Mouse (Mus musculus): ENCODE measurements around the gene Olfr1469. TPM values are rescaled to one million over a fixed set of nuclear protein-coding genes. Genes with fewer than 3 reads are reported as not detected.
"Not testable (repeated sequence)": the region's sequence is repeated elsewhere in the genome, so short reads cannot be mapped to it uniquely, and the experiment has no call there.

Olfr1469 gene
- total RNA-seq (2014; rRNA removed) (not detected in 2 replicates), polyA plus RNA-seq (2015; fragmentation: Nextera tagmentation; extraction: Ambion mirVana) (not detected in 2 replicates)

DNA sequence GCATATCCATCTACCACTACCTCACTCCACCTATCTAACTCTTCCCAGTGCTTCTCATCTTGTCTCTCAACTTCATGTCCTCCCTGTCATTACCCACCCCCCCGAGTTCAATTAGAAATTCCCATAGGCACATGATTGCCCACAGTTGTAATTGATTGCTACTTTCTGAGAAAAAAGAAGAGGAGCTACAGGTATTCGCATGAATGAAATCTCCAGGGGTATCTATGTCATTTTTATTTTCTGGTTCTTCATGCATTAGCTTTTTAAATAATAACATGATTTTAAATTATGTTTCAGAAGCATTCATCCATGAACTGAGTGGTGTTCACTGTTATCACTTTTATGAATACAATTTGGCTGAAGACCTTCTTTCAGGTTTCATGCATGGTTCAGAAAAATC lies at the start of gene Olfr1469:
Gene Olfr1469, plus strand, starts transcription at position 301 of the 400 bp plus-strand sequence.
- no peak within 1 kb of the TSS for H3K27ac ChIP-seq (ENCODE audit: low read depth, low read length)
- H3K36me3 ChIP-seq (ENCODE audit: insufficient read depth, low read length) = no peaks in the 10 kb centered on the region
- peaks cover 2% of the 10 kb centered on the region; the same call in 1 of the 2 replicates for H3K9me3 ChIP-seq (ENCODE audit: low read length)
- no peak within 1 kb of the TSS for H3K9ac ChIP-seq (replicated peaks; ENCODE audit: low read length, poor library complexity, severe bottlenecking)
- H3K4me1 ChIP-seq (ENCODE audit: insufficient read depth, low read length) = no peaks in the 10 kb centered on the region
- 71% methylated on average over 2 of the region's 2 CpGs for WGBS
- H3K4me3 ChIP-seq (ENCODE audit: low read depth, low read length) = no peak within 1 kb of the TSS
- ATAC-seq (ENCODE audit: low FRiP score) (no peak), DNase-seq (ENCODE audit: low spot score) (no peak)
- TF ChIP-seq CTCF (IDR thresholded peaks at IDR 0.05) = no peak
- H3K27me3 ChIP-seq (ENCODE audit: insufficient read depth, low read length) = no peaks in the 10 kb centered on the region
- H3K4me2 ChIP-seq (ENCODE audit: low read depth, low read length, poor library complexity, severe bottlenecking) = no peak within 1 kb of the TSS

DNA sequence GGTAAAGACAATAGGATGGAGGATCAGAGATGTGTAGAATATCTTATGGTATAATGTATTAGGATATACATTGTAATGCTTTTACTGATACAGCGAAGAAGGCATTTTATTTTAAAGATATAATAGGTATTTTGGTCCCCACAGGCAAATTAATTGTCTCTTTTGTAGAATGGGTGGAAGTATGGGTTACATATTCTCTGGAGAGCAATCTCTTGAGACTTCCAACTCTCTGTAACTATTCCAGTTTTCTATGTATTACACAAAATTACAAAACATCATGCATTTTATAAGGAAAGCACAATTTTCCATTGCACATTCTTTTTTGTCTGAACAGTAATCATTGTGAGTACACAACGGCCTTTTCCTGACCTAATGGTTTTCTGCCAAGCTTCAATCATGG lies 45.7 kb upstream of the Olfr1469 start, which contains the start of gene Olfr1467:
Gene Olfr1467, plus strand, starts transcription at position 301 of the 400 bp plus-strand sequence.
- Histone ChIP-seq H3K9me3 (ENCODE audit: low read length) (no peaks in the 10 kb centered on the region; the same call in 1 of the 2 replicates), H3K4me3 (ENCODE audit: low read depth, low read length) (no peak within 1 kb of the TSS), H3K27me3 (ENCODE audit: insufficient read depth, low read length) (no peaks in the 10 kb centered on the region), H3K36me3 (ENCODE audit: insufficient read depth, low read length) (no peaks in the 10 kb centered on the region), H3K4me1 (ENCODE audit: insufficient read depth, low read length) (no peaks in the 10 kb centered on the region), H3K4me2 (ENCODE audit: low read depth, low read length, poor library complexity, severe bottlenecking) (no peak within 1 kb of the TSS), H3K27ac (ENCODE audit: low read depth, low read length) (no peak within 1 kb of the TSS), H3K9ac (replicated peaks; ENCODE audit: low read length, poor library complexity, severe bottlenecking) (no peak within 1 kb of the TSS)
- ATAC-seq (ENCODE audit: low FRiP score) (no peak), DNase-seq (ENCODE audit: low spot score) (no peak)
- no peak for TF ChIP-seq CTCF (IDR thresholded peaks at IDR 0.05)
- 69% methylated on average over 2 of the region's 2 CpGs for WGBS

GRCm38 (mm10) chr19:13443109-13443508 lies 35.5 kb downstream of the Olfr1469 start, which contains the start of gene Olfr1471:
Gene Olfr1471, plus strand, starts transcription at chr19:13443409.
- not testable (repeated sequence) for H3K4me3 ChIP-seq (ENCODE audit: low read depth, low read length); H3K4me2 ChIP-seq (ENCODE audit: low read depth, low read length, poor library complexity, severe bottlenecking); H3K27ac ChIP-seq (ENCODE audit: low read depth, low read length); H3K9me3 ChIP-seq (ENCODE audit: low read length); H3K27me3 ChIP-seq (ENCODE audit: insufficient read depth, low read length); ATAC-seq (ENCODE audit: low FRiP score); H3K9ac ChIP-seq (replicated peaks; ENCODE audit: low read length, poor library complexity, severe bottlenecking); H3K4me1 ChIP-seq (ENCODE audit: insufficient read depth, low read length); DNase-seq (ENCODE audit: low spot score); H3K36me3 ChIP-seq (ENCODE audit: insufficient read depth, low read length)
- 68% methylated on average over 2 of the region's 2 CpGs for WGBS

GRCm38 (mm10) chr19:13455986-13456385 lies 48.3 kb downstream of the Olfr1469 start, which contains the start of gene Olfr1472:
Gene Olfr1472, minus strand, starts transcription at chr19:13456086.
- WGBS = 78% methylated on average over 1 of the region's 1 CpGs

More at GRCm38 (mm10) chr19:13455986-13456385, 48.3 kb downstream of the Olfr1469 start, which contains the start of gene Olfr1472:
- Histone ChIP-seq H3K4me2 (ENCODE audit: low read depth, low read length, poor library complexity, severe bottlenecking) (no peak within 1 kb of the TSS), H3K9me3 (ENCODE audit: low read length) (0 out of 2 replicates have a peak, but pooled peaks cover 4% of the 10 kb centered on the region), H3K4me1 (ENCODE audit: insufficient read depth, low read length) (no peaks in the 10 kb centered on the region), H3K27me3 (ENCODE audit: insufficient read depth, low read length) (no peaks in the 10 kb centered on the region), H3K27ac (ENCODE audit: low read depth, low read length) (no peak within 1 kb of the TSS), H3K4me3 (ENCODE audit: low read depth, low read length) (no peak within 1 kb of the TSS), H3K36me3 (ENCODE audit: insufficient read depth, low read length) (no peaks in the 10 kb centered on the region), H3K9ac (replicated peaks; ENCODE audit: low read length, poor library complexity, severe bottlenecking) (no peak within 1 kb of the TSS)
- TF ChIP-seq CTCF (IDR thresholded peaks at IDR 0.05) = no peak
- ATAC-seq (ENCODE audit: low FRiP score) = no peak
- no peak for DNase-seq (ENCODE audit: low spot score)

Other genes with a start within 250 kb of the Olfr1469 start
- not detected in 2 replicates for gene Olfr1461, start 244.8 kb upstream of the Olfr1469 start, total RNA-seq (2014; rRNA removed)
- not detected in 2 replicates for gene Olfr1461, start 244.8 kb upstream of the Olfr1469 start, polyA plus RNA-seq (2015; fragmentation: Nextera tagmentation; extraction: Ambion mirVana)
- gene Olfr1462, start 222.1 kb upstream of the Olfr1469 start, total RNA-seq (2014; rRNA removed) = not detected in 2 replicates
- gene Olfr1462, start 222.1 kb upstream of the Olfr1469 start, polyA plus RNA-seq (2015; fragmentation: Nextera tagmentation; extraction: Ambion mirVana) = not detected in 2 replicates
- not detected in 2 replicates for gene Olfr1463, start 176.5 kb upstream of the Olfr1469 start, total RNA-seq (2014; rRNA removed)
- not detected in 2 replicates for gene Olfr1463, start 176.5 kb upstream of the Olfr1469 start, polyA plus RNA-seq (2015; fragmentation: Nextera tagmentation; extraction: Ambion mirVana)
- gene Olfr1465, start 92.3 kb upstream of the Olfr1469 start, total RNA-seq (2014; rRNA removed) = not detected in 2 replicates
- not detected in 2 replicates for gene Olfr1465, start 92.3 kb upstream of the Olfr1469 start, polyA plus RNA-seq (2015; fragmentation: Nextera tagmentation; extraction: Ambion mirVana)
- not detected in 2 replicates for gene Olfr1466, start 69.0 kb upstream of the Olfr1469 start, total RNA-seq (2014; rRNA removed)
- gene Olfr1466, start 69.0 kb upstream of the Olfr1469 start, polyA plus RNA-seq (2015; fragmentation: Nextera tagmentation; extraction: Ambion mirVana) = not detected in 2 replicates
- not detected in 2 replicates for gene Olfr1467, start 45.6 kb upstream of the Olfr1469 start, total RNA-seq (2014; rRNA removed)
- not detected in 2 replicates for gene Olfr1467, start 45.6 kb upstream of the Olfr1469 start, polyA plus RNA-seq (2015; fragmentation: Nextera tagmentation; extraction: Ambion mirVana)
- not detected in 2 replicates for gene Olfr1471, start 35.6 kb downstream of the Olfr1469 start, total RNA-seq (2014; rRNA removed)
- gene Olfr1471, start 35.6 kb downstream of the Olfr1469 start, polyA plus RNA-seq (2015; fragmentation: Nextera tagmentation; extraction: Ambion mirVana) = not detected in 2 replicates
- not detected in 2 replicates for gene Olfr1472, start 48.2 kb downstream of the Olfr1469 start, total RNA-seq (2014; rRNA removed)
- not detected in 2 replicates for gene Olfr1472, start 48.2 kb downstream of the Olfr1469 start, polyA plus RNA-seq (2015; fragmentation: Nextera tagmentation; extraction: Ambion mirVana)
- not detected in 2 replicates for gene Olfr1474, start 61.7 kb downstream of the Olfr1469 start, total RNA-seq (2014; rRNA removed)
- gene Olfr1474, start 61.7 kb downstream of the Olfr1469 start, polyA plus RNA-seq (2015; fragmentation: Nextera tagmentation; extraction: Ambion mirVana) = not detected in 2 replicates
- not detected in 2 replicates for gene Olfr1475, start 72.3 kb downstream of the Olfr1469 start, total RNA-seq (2014; rRNA removed)
- gene Olfr1475, start 72.3 kb downstream of the Olfr1469 start, polyA plus RNA-seq (2015; fragmentation: Nextera tagmentation; extraction: Ambion mirVana) = not detected in 2 replicates
- gene Olfr1477, start 92.7 kb downstream of the Olfr1469 start, total RNA-seq (2014; rRNA removed) = not detected in 2 replicates
- gene Olfr1477, start 92.7 kb downstream of the Olfr1469 start, polyA plus RNA-seq (2015; fragmentation: Nextera tagmentation; extraction: Ambion mirVana) = not detected in 2 replicates
- not detected in 2 replicates for gene Olfr1480, start 120.1 kb downstream of the Olfr1469 start, total RNA-seq (2014; rRNA removed)
- gene Olfr1480, start 120.1 kb downstream of the Olfr1469 start, polyA plus RNA-seq (2015; fragmentation: Nextera tagmentation; extraction: Ambion mirVana) = not detected in 2 replicates
- not detected in 2 replicates for gene Olfr1484, start 175.7 kb downstream of the Olfr1469 start, total RNA-seq (2014; rRNA removed)
- gene Olfr1484, start 175.7 kb downstream of the Olfr1469 start, polyA plus RNA-seq (2015; fragmentation: Nextera tagmentation; extraction: Ambion mirVana) = not detected in 2 replicates
- not detected in 2 replicates for gene Olfr1487, start 209.5 kb downstream of the Olfr1469 start, total RNA-seq (2014; rRNA removed)
- not detected in 2 replicates for gene Olfr1487, start 209.5 kb downstream of the Olfr1469 start, polyA plus RNA-seq (2015; fragmentation: Nextera tagmentation; extraction: Ambion mirVana)
- gene Olfr1489, start 223.8 kb downstream of the Olfr1469 start, total RNA-seq (2014; rRNA removed) = not detected in 2 replicates
- gene Olfr1489, start 223.8 kb downstream of the Olfr1469 start, polyA plus RNA-seq (2015; fragmentation: Nextera tagmentation; extraction: Ambion mirVana) = not detected in 2 replicates
- gene Olfr1490, start 243.2 kb downstream of the Olfr1469 start, total RNA-seq (2014; rRNA removed) = not detected in 2 replicates
- not detected in 2 replicates for gene Olfr1490, start 243.2 kb downstream of the Olfr1469 start, polyA plus RNA-seq (2015; fragmentation: Nextera tagmentation; extraction: Ambion mirVana)